In the genomic region with DNA sequence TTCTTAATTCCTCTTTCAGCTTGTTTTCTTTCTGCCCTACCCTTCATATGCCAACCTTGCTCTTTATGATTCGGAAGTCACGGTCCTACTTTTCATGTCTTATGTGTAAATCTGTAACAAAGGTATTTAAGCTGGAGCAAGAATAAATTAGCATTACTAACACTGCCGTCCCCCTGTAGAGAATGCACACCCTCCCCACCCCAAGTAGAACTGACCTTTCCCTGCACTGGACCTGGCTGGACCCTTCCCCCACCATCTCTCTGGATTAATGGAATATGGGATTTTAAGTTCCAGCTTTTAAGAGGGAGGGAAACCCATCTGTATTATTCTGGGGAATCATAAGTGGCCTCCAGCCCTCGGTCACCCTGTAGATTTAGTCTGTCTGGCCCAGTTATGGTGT, we compare ENCODE assay signal across 26 mouse cellular contexts.
DNase-seq lines count a peak whose midpoint lies in the region; ATAC-seq lines count a peak whose summit lies in the region.
"Had no signal": no experiment of that assay in that cellular context is flagged by ENCODE, and none has a peak within 500 bp of the region (broad histone marks: within the 10 kb centered on the region; RNA-seq: fewer than 3 reads in every experiment).

No protein-coding gene starts in this region.

- H3K27ac ChIP-seq in intestine, embryonic 16.5 days (ENCODE audit: low read length): 0 out of 2 replicates have a peak overlapping the region, but pooled peaks have one; percentile 86
- no peak overlapping the region for H3K27ac ChIP-seq in intestine, embryonic 15.5 days
- H3K27ac ChIP-seq in midbrain, embryonic 11.5 days (ENCODE audit: low read depth, low read length): no peak overlapping the region
- no peak overlapping the region for H3K27ac ChIP-seq in midbrain, embryonic 16.5 days (ENCODE audit: low read length)
- H3K27ac ChIP-seq in limb, embryonic 13.5 days: peak overlapping the region; percentile 75; the same call in 1 of the 2 replicates
- H3K27ac ChIP-seq: forebrain, embryonic 12.5 days; hindbrain, embryonic 15.5 days; neural tube, embryonic 13.5 days had no signal

- H3K36me3 ChIP-seq in intestine, embryonic 16.5 days (ENCODE audit: control insufficient read depth, insufficient read depth, low read length): no peaks in the 10 kb centered on the region
- no peaks in the 10 kb centered on the region for H3K36me3 ChIP-seq in intestine, embryonic 15.5 days
- H3K36me3 ChIP-seq in midbrain, embryonic 11.5 days (ENCODE audit: control insufficient read depth, insufficient read depth, low read length): no peaks in the 10 kb centered on the region
- no peaks in the 10 kb centered on the region for H3K36me3 ChIP-seq in midbrain, embryonic 16.5 days (ENCODE audit: control insufficient read depth, insufficient read depth, low read length)
- H3K36me3 ChIP-seq in limb, embryonic 13.5 days: peaks cover 9% of the 10 kb centered on the region; the same call in 1 of the 2 replicates
- H3K36me3 ChIP-seq: forebrain, embryonic 12.5 days; hindbrain, embryonic 15.5 days had no signal

- DNase-seq in kidney, postnatal 10 days: peak; percentile 25
- DNase-seq in kidney, adult 8-10 months: no peak
- DNase-seq in midbrain, embryonic 11.5 days (ENCODE audit: low spot score, missing footprints): no peak
- no peak for DNase-seq in left cerebral cortex, postnatal 36 days (ENCODE audit: low spot score in 2 of 2)
- DNase-seq: adrenal gland, postnatal 25 days; cerebellum, adult 8-10 months; cerebellum, postnatal 36 days; embryo, embryonic 11 days; layer of hippocampus, adult 9-11 months; retina, postnatal 1 day; right cerebral cortex, postnatal 25 days; spleen, adult 18-20 months; thymus, adult 18-20 months; thymus, postnatal 36 days had no signal

- H3K4me2 ChIP-seq in intestine, embryonic 16.5 days (ENCODE audit: low read depth, low read length): no peak overlapping the region
- no peak overlapping the region for H3K4me2 ChIP-seq in intestine, embryonic 15.5 days (replicated peaks)
- no peak overlapping the region for H3K4me2 ChIP-seq in midbrain, embryonic 11.5 days
- no peak overlapping the region for H3K4me2 ChIP-seq in midbrain, embryonic 16.5 days (ENCODE audit: low read length)
- H3K4me2 ChIP-seq in limb, embryonic 13.5 days (replicated peaks): no peak overlapping the region
- H3K4me2 ChIP-seq: embryonic facial prominence, embryonic 13.5 days; forebrain, embryonic 12.5 days; heart, embryonic 11.5 days; hindbrain, embryonic 15.5 days; neural tube, embryonic 13.5 days had no signal

- peaks cover 20% of the 10 kb centered on the region for H3K4me1 ChIP-seq in intestine, embryonic 16.5 days (ENCODE audit: control insufficient read depth, insufficient read depth, low read length)
- H3K4me1 ChIP-seq in intestine, embryonic 15.5 days (replicated peaks): peaks cover 21% of the 10 kb centered on the region
- peaks cover 22% of the 10 kb centered on the region for H3K4me1 ChIP-seq in midbrain, embryonic 11.5 days (ENCODE audit: control insufficient read depth, insufficient read depth, low read length)
- H3K4me1 ChIP-seq in midbrain, embryonic 16.5 days (ENCODE audit: control insufficient read depth, insufficient read depth, low read length): peaks cover 9% of the 10 kb centered on the region
- H3K4me1 ChIP-seq in limb, embryonic 13.5 days: peaks cover 85% of the 10 kb centered on the region

- intact Hi-C loops in left cerebral cortex, postnatal 36 days (cut with DNase I): no loop called here

- H3K9me3 ChIP-seq in intestine, embryonic 16.5 days (ENCODE audit: control insufficient read depth, low read length): no peaks in the 10 kb centered on the region
- H3K9me3 ChIP-seq in intestine, embryonic 15.5 days: no peaks in the 10 kb centered on the region
- H3K9me3 ChIP-seq in midbrain, embryonic 11.5 days (ENCODE audit: control insufficient read depth, low read length): no peaks in the 10 kb centered on the region
- H3K9me3 ChIP-seq in midbrain, embryonic 16.5 days (replicated peaks; ENCODE audit: control insufficient read depth, low read length, poor library complexity, severe bottlenecking): no peaks in the 10 kb centered on the region
- H3K9me3 ChIP-seq in limb, embryonic 13.5 days: no peaks in the 10 kb centered on the region
- H3K9me3 ChIP-seq: embryonic facial prominence, embryonic 13.5 days; forebrain, embryonic 12.5 days; hindbrain, embryonic 15.5 days; neural tube, embryonic 13.5 days had no signal

- ATAC-seq in intestine, embryonic 16.5 days: no peak
- no peak for ATAC-seq in intestine, embryonic 15.5 days
- ATAC-seq in midbrain, embryonic 11.5 days (ENCODE audit: low FRiP score): peak; percentile 51; the same call in 1 of the 2 replicates
- ATAC-seq in midbrain, embryonic 16.5 days: no peak
- no peak for ATAC-seq in limb, embryonic 13.5 days (ENCODE audit: low FRiP score, low read depth)
- ATAC-seq: CD4-positive, CD25-positive, alpha-beta regulatory T cell, adult 4 months had no signal

- H3K27me3 ChIP-seq in intestine, embryonic 16.5 days (replicated peaks; ENCODE audit: control insufficient read depth, insufficient read depth, low read length): no peaks in the 10 kb centered on the region
- H3K27me3 ChIP-seq in intestine, embryonic 15.5 days (replicated peaks): no peaks in the 10 kb centered on the region
- no peaks in the 10 kb centered on the region for H3K27me3 ChIP-seq in midbrain, embryonic 11.5 days (ENCODE audit: control insufficient read depth, insufficient read depth, low read length)
- H3K27me3 ChIP-seq in midbrain, embryonic 16.5 days (ENCODE audit: control insufficient read depth, insufficient read depth, low read depth, low read length): no peaks in the 10 kb centered on the region
- no peaks in the 10 kb centered on the region for H3K27me3 ChIP-seq in limb, embryonic 13.5 days
- H3K27me3 ChIP-seq: embryonic facial prominence, embryonic 13.5 days; forebrain, embryonic 12.5 days; hindbrain, embryonic 15.5 days; neural tube, embryonic 13.5 days had no signal

- 79% methylated on average over 4 of the region's 4 CpGs for WGBS in intestine, embryonic 16.5 days
- WGBS in intestine, embryonic 15.5 days: 84% methylated on average over 4 of the region's 4 CpGs
- 43% methylated on average over 4 of the region's 4 CpGs for WGBS in midbrain, embryonic 11.5 days
- WGBS in midbrain, embryonic 16.5 days: 39% methylated on average over 4 of the region's 4 CpGs
- WGBS in limb, embryonic 13.5 days: 74% methylated on average over 4 of the region's 4 CpGs

- no peak overlapping the region for H3K9ac ChIP-seq in intestine, embryonic 16.5 days (ENCODE audit: low read depth, low read length)
- no peak overlapping the region for H3K9ac ChIP-seq in intestine, embryonic 15.5 days
- H3K9ac ChIP-seq in midbrain, embryonic 11.5 days (ENCODE audit: low read length): no peak overlapping the region
- no peak overlapping the region for H3K9ac ChIP-seq in midbrain, embryonic 16.5 days (ENCODE audit: low read depth, low read length)
- no peak overlapping the region for H3K9ac ChIP-seq in limb, embryonic 13.5 days
- H3K9ac ChIP-seq: embryonic facial prominence, embryonic 13.5 days; forebrain, embryonic 12.5 days; hindbrain, embryonic 15.5 days; neural tube, embryonic 13.5 days had no signal

- H3K4me3 ChIP-seq in intestine, embryonic 16.5 days (ENCODE audit: low read length): no peak overlapping the region
- H3K4me3 ChIP-seq in intestine, embryonic 15.5 days (replicated peaks): no peak overlapping the region
- H3K4me3 ChIP-seq in midbrain, embryonic 11.5 days (ENCODE audit: low read depth, low read length): no peak overlapping the region
- no peak overlapping the region for H3K4me3 ChIP-seq in midbrain, embryonic 16.5 days (ENCODE audit: low read depth, low read length)
- H3K4me3 ChIP-seq in limb, embryonic 13.5 days: no peak overlapping the region
- H3K4me3 ChIP-seq: embryonic facial prominence, embryonic 13.5 days; erythroblast, embryonic 14.5 days; forebrain, embryonic 12.5 days; hindbrain, embryonic 15.5 days; myocyte; neural tube, embryonic 13.5 days had no signal

Comparison
In these comparisons a context has a peak if more than half of its experiments do, and no peak if none do; other contexts are left out.
1. H3K27ac ChIP-seq: peak in intestine, embryonic 16.5 days (single experiment) and limb, embryonic 13.5 days (single experiment); none in intestine, embryonic 15.5 days (single experiment), midbrain, embryonic 11.5 days (single experiment) and midbrain, embryonic 16.5 days (single experiment).